Mouse (Mus musculus) CH12.LX (cell line): ENCODE measurements around the gene Gm28048.

ENCODE experiments used
- CHD2 ChIP-seq: IDR thresholded peaks from 2 replicates; pipeline ENCODE4 v1.6.1; 2011; ENCODE audit warnings: low read length, improper control_type of control experiment
- CTCF ChIP-seq, 2 experiments: IDR thresholded peaks in 1 of 2; conservative IDR thresholded peaks in 1 of 2; 2 replicates each; pipeline ENCODE4 v1.5.1; 2011 to 2012; ENCODE audit warnings: low read depth in 2 of 2, low read length in 2 of 2, improper control_type of control experiment in 1 of 2, inconsistent platforms in 1 of 2, mild to moderate bottlenecking in 1 of 2, moderate library complexity in 1 of 2
- E2F4 ChIP-seq: IDR thresholded peaks from 2 replicates; pipeline ENCODE4 v1.6.1; 2011; ENCODE audit warnings: low read depth, low read length, improper control_type of control experiment; ENCODE audit not compliant: insufficient replicate concordance
- GABPA ChIP-seq: IDR thresholded peaks from 2 replicates; pipeline ENCODE4 v1.6.1; 2012; ENCODE audit warnings: low read depth, low read length, improper control_type of control experiment, inconsistent platforms; ENCODE audit not compliant: insufficient replicate concordance
- JUN ChIP-seq: IDR thresholded peaks from 2 replicates; pipeline ENCODE4 v1.6.1; 2011; ENCODE audit warnings: low read depth, mild to moderate bottlenecking, low read length, improper control_type of control experiment, moderate library complexity; ENCODE audit not compliant: insufficient read depth
- MYC ChIP-seq: IDR thresholded peaks from 2 replicates; pipeline ENCODE4 v1.6.1; 2011; ENCODE audit warnings: low read depth, mild to moderate bottlenecking, improper control_type of control experiment, low read length
- NRF1 ChIP-seq: IDR thresholded peaks from 2 replicates; pipeline ENCODE4 v1.6.1; 2014; ENCODE audit warnings: low read depth, mild to moderate bottlenecking, inconsistent platforms, low read length, improper control_type of control experiment, moderate library complexity
- USF1 ChIP-seq: IDR thresholded peaks from 2 replicates; pipeline ENCODE4 v1.6.1; 2014; ENCODE audit warnings: low read depth, mild to moderate bottlenecking, inconsistent platforms, low read length, improper control_type of control experiment
- USF2 ChIP-seq: conservative IDR thresholded peaks from 2 replicates; pipeline ENCODE4 v1.6.1; 2011; ENCODE audit warnings: low read depth, low read length, improper control_type of control experiment

- TF ChIP-seq GABPA: no peak
- TF ChIP-seq CTCF (conservative IDR thresholded peaks at IDR 0.05 in 1 of 2, IDR thresholded peaks at IDR 0.05 in 1 of 2; ENCODE audit: low read depth in 2 of 2, low read length in 2 of 2): no peak
- no peak for TF ChIP-seq E2F4
- no peak for TF ChIP-seq NRF1
- no peak for TF ChIP-seq USF2
- TF ChIP-seq CHD2: no peak
- TF ChIP-seq USF1: no peak
- TF ChIP-seq MYC: no peak
- no peak for TF ChIP-seq JUN
These were observed 151.2 kb downstream of the Gm28048 start for GRCm38 (mm10) chr11:22830684-22831083.
